ENCODE assay signal across 8 mouse cellular contexts in the genomic region with DNA sequence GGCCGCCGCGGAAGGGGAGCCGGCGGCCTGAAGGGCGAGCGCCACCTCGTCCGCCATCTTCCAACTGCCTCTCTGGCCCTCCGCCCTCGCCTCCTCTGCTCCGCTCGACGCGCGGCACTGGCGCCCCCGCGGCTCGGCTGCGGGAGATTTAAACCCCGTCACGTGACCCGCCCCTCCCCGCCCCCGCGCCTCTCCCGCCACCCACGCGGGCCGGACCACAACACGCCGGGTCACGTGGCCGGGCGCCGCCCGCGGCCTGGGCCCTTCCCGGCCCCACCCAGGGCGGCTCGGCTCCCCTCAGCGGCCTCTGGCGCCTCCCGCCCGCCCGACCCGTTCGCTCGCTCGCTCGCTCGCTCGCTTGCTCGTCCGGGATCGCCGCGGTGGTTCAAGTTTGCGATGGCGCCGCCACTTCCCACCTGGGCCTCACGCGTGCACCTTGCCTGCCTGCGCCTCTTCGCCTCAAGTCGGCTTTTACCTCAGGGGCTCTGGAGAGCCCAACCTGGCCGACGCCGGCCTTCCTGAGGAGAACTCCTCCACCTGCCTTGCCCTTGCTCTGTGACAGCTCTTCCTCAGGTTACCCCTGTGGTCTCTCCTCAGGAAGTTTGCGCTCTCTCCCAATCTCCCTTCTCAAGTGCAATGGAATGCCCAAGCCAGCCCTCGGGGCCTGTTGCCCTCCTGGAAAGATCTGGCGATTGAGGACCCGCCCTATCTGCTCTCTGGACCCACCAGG. TPM values are rescaled to one million over a fixed set of nuclear protein-coding genes. Genes with fewer than 3 reads are reported as not detected.
DNase-seq lines count a peak whose midpoint lies in the region; ATAC-seq and TF ChIP-seq lines count a peak whose summit lies in the region.

No protein-coding gene starts in this region.

- peak overlapping the region; percentile 68 for H3K4me2 ChIP-seq in embryonic facial prominence, embryonic 13.5 days
- H3K4me2 ChIP-seq in limb, embryonic 12.5 days: peak overlapping the region; percentile 75
- peak overlapping the region; percentile 79 for H3K4me2 ChIP-seq in midbrain, embryonic 14.5 days (ENCODE audit: low read length)

- ATAC-seq in embryonic facial prominence, embryonic 13.5 days (ENCODE audit: insufficient number of reproducible peaks, insufficient read depth, low FRiP score, low TSS enrichment, low read depth): peak; percentile 95
- ATAC-seq in limb, embryonic 12.5 days (ENCODE audit: insufficient number of reproducible peaks, insufficient read depth, low FRiP score, low TSS enrichment, low read depth): peak; percentile 94
- peak; percentile 95 for ATAC-seq in midbrain, embryonic 14.5 days (ENCODE audit: low FRiP score, low TSS enrichment)

- H3K9ac ChIP-seq in embryonic facial prominence, embryonic 13.5 days: peak overlapping the region; percentile 96
- peak overlapping the region; percentile 99 for H3K9ac ChIP-seq in heart, adult 2 months (ENCODE audit: low read depth, low read length)
- H3K9ac ChIP-seq in limb, embryonic 12.5 days (replicated peaks): peak overlapping the region; percentile 95
- peak overlapping the region; percentile 95 for H3K9ac ChIP-seq in midbrain, embryonic 14.5 days (replicated peaks; ENCODE audit: low read length)

- WGBS in embryonic facial prominence, embryonic 13.5 days: under 1% methylated on average over 59 of the region's 74 CpGs
- WGBS in heart, adult 2 months: 5% methylated on average over 27 of the region's 74 CpGs
- under 1% methylated on average over 52 of the region's 74 CpGs for WGBS in limb, embryonic 12.5 days
- WGBS in midbrain, embryonic 14.5 days: under 1% methylated on average over 57 of the region's 74 CpGs

- TF ChIP-seq POLR2A in heart, adult 2 months (IDR thresholded peaks at IDR 0.05; ENCODE audit: insufficient read depth, low read depth, low read length): peak; percentile 96

- peak; percentile 82 for DNase-seq in 416B (ENCODE audit: low read depth)
- peak; percentile 85 to 88 for DNase-seq in adrenal gland, postnatal 4 days (ENCODE audit: low spot score in 2 of 2)
- peak; percentile 94 to 96 for DNase-seq in heart, adult 2 months
- peak; percentile 86 to 87 for DNase-seq in kidney, adult 8-10 months
- peak; percentile 95 for DNase-seq in midbrain, embryonic 14.5 days
- peak; percentile 85 for DNase-seq in spleen, adult 12 weeks (ENCODE audit: low spot score)

- peaks cover 18% of the 10 kb centered on the region for H3K4me1 ChIP-seq in embryonic facial prominence, embryonic 13.5 days
- H3K4me1 ChIP-seq in heart, adult 2 months (ENCODE audit: control insufficient read depth, insufficient read depth, low read length): peaks cover 3% of the 10 kb centered on the region; the same call in 1 of the 2 replicates
- H3K4me1 ChIP-seq in limb, embryonic 12.5 days (replicated peaks): peaks cover 16% of the 10 kb centered on the region
- H3K4me1 ChIP-seq in midbrain, embryonic 14.5 days (ENCODE audit: control insufficient read depth, insufficient read depth, low read length): peaks cover 22% of the 10 kb centered on the region

- peak overlapping the region; percentile 92 for H3K27ac ChIP-seq in embryonic facial prominence, embryonic 13.5 days
- H3K27ac ChIP-seq in heart, adult 2 months: peak overlapping the region; percentile 94
- peak overlapping the region; percentile 95 for H3K27ac ChIP-seq in limb, embryonic 12.5 days
- peak overlapping the region; percentile 95 for H3K27ac ChIP-seq in midbrain, embryonic 14.5 days (replicated peaks; ENCODE audit: low read depth, low read length)

- H3K36me3 ChIP-seq in embryonic facial prominence, embryonic 13.5 days: peaks cover 11% of the 10 kb centered on the region
- peaks cover 8% of the 10 kb centered on the region for H3K36me3 ChIP-seq in heart, adult 2 months (ENCODE audit: control insufficient read depth, insufficient read depth, low read length)
- H3K36me3 ChIP-seq in limb, embryonic 12.5 days: peaks cover 12% of the 10 kb centered on the region
- H3K36me3 ChIP-seq in midbrain, embryonic 14.5 days (ENCODE audit: control insufficient read depth, insufficient read depth, low read length): peaks cover 8% of the 10 kb centered on the region; the same call in 1 of the 2 replicates

- H3K4me3 ChIP-seq in embryonic facial prominence, embryonic 13.5 days: peak overlapping the region; percentile 80
- H3K4me3 ChIP-seq in heart, adult 2 months: peak overlapping the region; percentile 70
- peak overlapping the region; percentile 83 for H3K4me3 ChIP-seq in limb, embryonic 12.5 days (replicated peaks)
- H3K4me3 ChIP-seq in midbrain, embryonic 14.5 days (replicated peaks; ENCODE audit: low read depth, low read length): peak overlapping the region; percentile 78

- no peaks in the 10 kb centered on the region for H3K27me3 ChIP-seq in embryonic facial prominence, embryonic 13.5 days
- H3K27me3 ChIP-seq in heart, adult 2 months (ENCODE audit: control insufficient read depth, insufficient read depth, low read length): no peaks in the 10 kb centered on the region
- no peaks in the 10 kb centered on the region for H3K27me3 ChIP-seq in limb, embryonic 12.5 days
- H3K27me3 ChIP-seq in midbrain, embryonic 14.5 days (ENCODE audit: control insufficient read depth, insufficient read depth, low read length): 0 out of 2 replicates have a peak, but pooled peaks cover 3% of the 10 kb centered on the region

- intact Hi-C loops in heart, adult 2 months (cut with DNase I): loop anchor here (1.0 to 5.0 kb wide), 4 partner anchors 38 to 317 kb away; a partner anchor contains a TSS

- H3K9me3 ChIP-seq in embryonic facial prominence, embryonic 13.5 days: no peaks in the 10 kb centered on the region
- no peaks in the 10 kb centered on the region for H3K9me3 ChIP-seq in limb, embryonic 12.5 days
- H3K9me3 ChIP-seq in midbrain, embryonic 14.5 days (ENCODE audit: control insufficient read depth, low read length): no peaks in the 10 kb centered on the region

- peak; percentile 31; the same call in 1 of the 2 replicates for TF ChIP-seq EP300 in heart, adult 2 months (IDR thresholded peaks at IDR 0.05; ENCODE audit: insufficient read depth, low read depth, low read length)

- H3K79me2 ChIP-seq in heart, adult 2 months (replicated peaks; ENCODE audit: control insufficient read depth, insufficient read depth, low read length): no peaks in the 10 kb centered on the region

- TF ChIP-seq CTCF in heart, adult 2 months (IDR thresholded peaks at IDR 0.05): peak; percentile 34

RNA-seq across cellular contexts. Expression of a gene that starts 42.4 kb away (rescaled TPM):
- total RNA-seq in adrenal gland, postnatal 4 days (2021): 10 to 100 TPM; 20.4 to 23.6 TPM
- polyA plus RNA-seq in embryonic facial prominence, embryonic 13.5 days (2015; fragmentation: Nextera tagmentation; extraction: Ambion mirVana): 6.5 and 7.7 TPM in 2 replicates
- 10 to 100 TPM; 10.4 to 11.5 TPM for total RNA-seq in heart, adult 2 months (2021)
- polyA plus RNA-seq in heart, adult 2 months (2012; rRNA removed): 2.5 and 5.8 TPM in 2 replicates
- 7.7 and 9.9 TPM in 2 replicates for polyA plus RNA-seq in limb, embryonic 12.5 days (2016; fragmentation: Nextera tagmentation; extraction: Ambion mirVana)
- 7.2 and 7.5 TPM in 2 replicates for polyA plus RNA-seq in midbrain, embryonic 14.5 days (2014; fragmentation: Nextera tagmentation; extraction: Ambion mirVana)

RNA-seq across cellular contexts. Expression of a gene that starts 43.2 kb away (rescaled TPM):
- total RNA-seq in adrenal gland, postnatal 4 days (2021): 10 to 100 TPM; 24.9 to 29.0 TPM
- 13.5 and 14.0 TPM in 2 replicates for polyA plus RNA-seq in embryonic facial prominence, embryonic 13.5 days (2015; fragmentation: Nextera tagmentation; extraction: Ambion mirVana)
- total RNA-seq in heart, adult 2 months (2021): 10 to 100 TPM; 11.6 to 13.5 TPM
- 3.5 and 3.9 TPM in 2 replicates for polyA plus RNA-seq in heart, adult 2 months (2012; rRNA removed)
- polyA plus RNA-seq in limb, embryonic 12.5 days (2016; fragmentation: Nextera tagmentation; extraction: Ambion mirVana): 13.6 and 16.1 TPM in 2 replicates
- 20.5 and 20.8 TPM in 2 replicates for polyA plus RNA-seq in midbrain, embryonic 14.5 days (2014; fragmentation: Nextera tagmentation; extraction: Ambion mirVana)

Comparison
In these comparisons a context has a peak if more than half of its experiments do, and no peak if none do; other contexts are left out.
1. Peak in every context shown above with its lines: DNase-seq, ATAC-seq, H3K4me3 ChIP-seq and H3K27ac ChIP-seq.